Mouse (Mus musculus) hindbrain, embryonic 15.5 days (tissue): ENCODE data around the gene Nr2f2. TPM values are rescaled to one million over a fixed set of nuclear protein-coding genes. Genes with fewer than 3 reads are reported as not detected.

Experiments used
- ATAC-seq: fragments of 200-750 bp; cut with Nextera tagmentation; 2 replicates; pipeline ENCODE4 v1.8.0; 2017; ENCODE audit warnings: low read depth, moderate number of reproducible peaks, moderate TSS enrichment; ENCODE audit not compliant: low FRiP score
- H3K27ac ChIP-seq: fragments of 300-500 bp; sonication (generic); replicated peaks from 2 replicates; pipeline ENCODE4 v1.5.1; 2015; ENCODE audit warnings: mild to moderate bottlenecking, inconsistent platforms
- H3K27me3 ChIP-seq: fragments of 300-500 bp; sonication (generic); 2 replicates; pipeline ENCODE4 v1.6.1; 2015; ENCODE audit warnings: control low read depth, inconsistent platforms
- H3K36me3 ChIP-seq: fragments of 300-500 bp; sonication (generic); 2 replicates; pipeline ENCODE4 v1.6.1; 2015; ENCODE audit warnings: control low read depth, inconsistent platforms
- H3K4me1 ChIP-seq: fragments of 300-500 bp; sonication (generic); replicated peaks from 2 replicates; pipeline ENCODE4 v1.6.1; 2015; ENCODE audit warnings: control low read depth, inconsistent platforms
- H3K4me2 ChIP-seq: fragments of 300-500 bp; sonication (generic); 2 replicates; pipeline ENCODE4 v1.6.1; 2015; ENCODE audit warnings: moderate library complexity, mild to moderate bottlenecking, inconsistent platforms
- H3K4me3 ChIP-seq: fragments of 300-500 bp; sonication (generic); 2 replicates; pipeline ENCODE4 v1.5.1; 2015; ENCODE audit warnings: mild to moderate bottlenecking, inconsistent platforms
- H3K9ac ChIP-seq: fragments of 300-500 bp; sonication (generic); 2 replicates; pipeline ENCODE4 v1.6.1; 2015; ENCODE audit warnings: inconsistent platforms
- H3K9me3 ChIP-seq: fragments of 300-500 bp; sonication (generic); 2 replicates; pipeline ENCODE4 v1.6.1; 2016; ENCODE audit warnings: control low read depth, inconsistent platforms
- WGBS: fragments of 180-500 bp; shearing (Covaris S2); methylation state at CpG from one replicate; pipeline ENCODE4 v1.1.7; 2015; 5-methylcytosine and 5-hydroxymethylcytosine counted together
- polyA plus RNA-seq: library from polyadenylated mRNA; unstranded; fragments of >200 nt; fragmentation: Nextera tagmentation; extraction: Ambion mirVana; gene quantifications from 2 replicates; pipeline ENCODE4 v1.2.1, GENCODE M21; 2015

The Nr2f2 gene
- polyA plus RNA-seq, 1 experiment from 2014 or later, result 90.1 TPM

- ATAC-seq, result no peak
- Histone ChIP-seq H3K9me3 (no peaks in the 10 kb centered on the region), H3K4me1 (peaks cover 66% of the 10 kb centered on the region), H3K27me3 (peaks cover 15% of the 10 kb centered on the region), H3K36me3 (no peaks in the 10 kb centered on the region), H3K27ac (peak overlapping the region; percentile 91), H3K4me2 (peak overlapping the region; percentile 75), H3K9ac (peak overlapping the region; percentile 66), H3K4me3 (peak overlapping the region; percentile 40; the same call in 1 of the 2 replicates)
- WGBS, result 18% methylated on average over 13 of the region's 14 CpGs
These were observed 18.9 kb downstream of the Nr2f2 start for GRCm38 (mm10) chr7:70347618-70347958.

- ATAC-seq, result no peak
- H3K4me3 ChIP-seq, result peak overlapping the region; percentile 40
- H3K4me1 ChIP-seq, result peaks cover 64% of the 10 kb centered on the region
- 12% methylated on average over 20 of the region's 20 CpGs for WGBS
- no peaks in the 10 kb centered on the region for H3K9me3 ChIP-seq
- H3K9ac ChIP-seq, result peak overlapping the region; percentile 66
- no peaks in the 10 kb centered on the region for H3K36me3 ChIP-seq
- peak overlapping the region; percentile 91 for H3K27ac ChIP-seq
- peak overlapping the region; percentile 75 for H3K4me2 ChIP-seq
- H3K27me3 ChIP-seq, result peaks cover 16% of the 10 kb centered on the region
These were observed 19.5 kb downstream of the Nr2f2 start for GRCm38 (mm10) chr7:70346951-70347617.

GRCm38 (mm10) chr7:70346010-70346536 lies 20.5 kb downstream of the Nr2f2 start:
- H3K9me3 ChIP-seq, result no peaks in the 10 kb centered on the region
- WGBS, result under 1% methylated on average over 35 of the region's 35 CpGs
- H3K4me3 ChIP-seq, result peak overlapping the region; percentile 40
- H3K36me3 ChIP-seq, result no peaks in the 10 kb centered on the region
- H3K4me2 ChIP-seq, result peak overlapping the region; percentile 75
- peaks cover 62% of the 10 kb centered on the region for H3K4me1 ChIP-seq
- peak overlapping the region; percentile 91 for H3K27ac ChIP-seq
- H3K9ac ChIP-seq, result peak overlapping the region; percentile 66
- ATAC-seq, result peak; percentile 80
- H3K27me3 ChIP-seq, result peaks cover 23% of the 10 kb centered on the region

GRCm38 (mm10) chr7:70343426-70343825 lies 23.1 kb downstream of the Nr2f2 start:
- Histone ChIP-seq H3K4me2 (peak overlapping the region; percentile 8; the same call in 1 of the 2 replicates), H3K4me1 (peaks cover 50% of the 10 kb centered on the region), H3K9ac (no peak overlapping the region), H3K27ac (peak overlapping the region; percentile 58), H3K27me3 (peaks cover 46% of the 10 kb centered on the region), H3K4me3 (no peak overlapping the region), H3K36me3 (no peaks in the 10 kb centered on the region), H3K9me3 (no peaks in the 10 kb centered on the region)
- 28% methylated on average over 5 of the region's 5 CpGs for WGBS
- ATAC-seq, result no peak

- 18% methylated on average over 8 of the region's 8 CpGs for WGBS
- Histone ChIP-seq H3K36me3 (no peaks in the 10 kb centered on the region), H3K27ac (peak overlapping the region; percentile 58), H3K27me3 (peaks cover 50% of the 10 kb centered on the region), H3K4me3 (no peak overlapping the region), H3K9ac (peak overlapping the region; percentile 11; the same call in 1 of the 2 replicates), H3K4me2 (peak overlapping the region; percentile 26), H3K4me1 (peaks cover 46% of the 10 kb centered on the region), H3K9me3 (no peaks in the 10 kb centered on the region)
- ATAC-seq, result no peak
These were observed 23.8 kb downstream of the Nr2f2 start for GRCm38 (mm10) chr7:70342771-70343170.

- no peak overlapping the region for H3K4me3 ChIP-seq
- H3K27me3 ChIP-seq, result peaks cover 55% of the 10 kb centered on the region
- peak overlapping the region; percentile 41; the same call in 1 of the 2 replicates for H3K27ac ChIP-seq
- ATAC-seq, result no peak
- 38% methylated on average over 2 of the region's 2 CpGs for WGBS
- no peak overlapping the region for H3K4me2 ChIP-seq
- no peaks in the 10 kb centered on the region for H3K36me3 ChIP-seq
- H3K9me3 ChIP-seq, result no peaks in the 10 kb centered on the region
- H3K9ac ChIP-seq, result no peak overlapping the region
- H3K4me1 ChIP-seq, result peaks cover 46% of the 10 kb centered on the region
These were observed 24.5 kb downstream of the Nr2f2 start for GRCm38 (mm10) chr7:70342076-70342475.

- no peak for ATAC-seq
- Histone ChIP-seq H3K9ac (no peak overlapping the region), H3K4me3 (no peak overlapping the region), H3K27ac (peak overlapping the region; percentile 27; the same call in 1 of the 2 replicates), H3K9me3 (no peaks in the 10 kb centered on the region), H3K27me3 (peaks cover 68% of the 10 kb centered on the region), H3K4me1 (peaks cover 33% of the 10 kb centered on the region), H3K4me2 (no peak overlapping the region), H3K36me3 (no peaks in the 10 kb centered on the region)
- 27% methylated on average over 12 of the region's 12 CpGs for WGBS
These were observed 26.4 kb downstream of the Nr2f2 start for GRCm38 (mm10) chr7:70339998-70340630.

- H3K4me1 ChIP-seq, result peaks cover 24% of the 10 kb centered on the region
- ATAC-seq, result no peak
- H3K9me3 ChIP-seq, result no peaks in the 10 kb centered on the region
- H3K27ac ChIP-seq, result peak overlapping the region; percentile 57; the same call in 1 of the 2 replicates
- no peak overlapping the region for H3K4me3 ChIP-seq
- H3K36me3 ChIP-seq, result no peaks in the 10 kb centered on the region
- H3K9ac ChIP-seq, result no peak overlapping the region
- peaks cover 64% of the 10 kb centered on the region for H3K27me3 ChIP-seq
- H3K4me2 ChIP-seq, result peak overlapping the region; percentile 47; the same call in 1 of the 2 replicates
- WGBS, result 16% methylated on average over 7 of the region's 7 CpGs
These were observed 28.3 kb downstream of the Nr2f2 start for GRCm38 (mm10) chr7:70338265-70338640.

- ATAC-seq, result peak; percentile 57
- Histone ChIP-seq H3K27me3 (peaks cover 66% of the 10 kb centered on the region), H3K27ac (peak overlapping the region; percentile 57), H3K9me3 (no peaks in the 10 kb centered on the region), H3K36me3 (no peaks in the 10 kb centered on the region), H3K4me1 (peaks cover 24% of the 10 kb centered on the region), H3K4me2 (peak overlapping the region; percentile 47), H3K9ac (peak overlapping the region; percentile 45), H3K4me3 (peak overlapping the region; percentile 28)
- 4% methylated on average over 37 of the region's 37 CpGs for WGBS
These were observed 28.8 kb downstream of the Nr2f2 start for GRCm38 (mm10) chr7:70337581-70338264.

GRCm38 (mm10) chr7:70336571-70337240 lies 29.8 kb downstream of the Nr2f2 start:
- H3K27ac ChIP-seq, result peak overlapping the region; percentile 57; the same call in 1 of the 2 replicates
- 16% methylated on average over 13 of the region's 13 CpGs for WGBS
- peaks cover 70% of the 10 kb centered on the region for H3K27me3 ChIP-seq
- peaks cover 33% of the 10 kb centered on the region for H3K4me1 ChIP-seq
- no peaks in the 10 kb centered on the region for H3K36me3 ChIP-seq
- H3K9ac ChIP-seq, result no peak overlapping the region
- H3K4me3 ChIP-seq, result peak overlapping the region; percentile 28
- no peaks in the 10 kb centered on the region for H3K9me3 ChIP-seq
- peak overlapping the region; percentile 47 for H3K4me2 ChIP-seq
- no peak for ATAC-seq

GRCm38 (mm10) chr7:70336126-70336525 lies 30.4 kb downstream of the Nr2f2 start:
- Histone ChIP-seq H3K9ac (no peak overlapping the region), H3K4me2 (peak overlapping the region; percentile 47), H3K27me3 (peaks cover 66% of the 10 kb centered on the region), H3K36me3 (no peaks in the 10 kb centered on the region), H3K4me1 (peaks cover 38% of the 10 kb centered on the region), H3K27ac (0 out of 2 replicates have a peak overlapping the region, but pooled peaks have one; percentile 13), H3K4me3 (peak overlapping the region; percentile 28; the same call in 1 of the 2 replicates), H3K9me3 (no peaks in the 10 kb centered on the region)
- WGBS, result 35% methylated on average over 3 of the region's 3 CpGs
- ATAC-seq, result no peak
